Mouse (Mus musculus): ENCODE data around the gene N4bp1.

Gene N4bp1

DNA sequence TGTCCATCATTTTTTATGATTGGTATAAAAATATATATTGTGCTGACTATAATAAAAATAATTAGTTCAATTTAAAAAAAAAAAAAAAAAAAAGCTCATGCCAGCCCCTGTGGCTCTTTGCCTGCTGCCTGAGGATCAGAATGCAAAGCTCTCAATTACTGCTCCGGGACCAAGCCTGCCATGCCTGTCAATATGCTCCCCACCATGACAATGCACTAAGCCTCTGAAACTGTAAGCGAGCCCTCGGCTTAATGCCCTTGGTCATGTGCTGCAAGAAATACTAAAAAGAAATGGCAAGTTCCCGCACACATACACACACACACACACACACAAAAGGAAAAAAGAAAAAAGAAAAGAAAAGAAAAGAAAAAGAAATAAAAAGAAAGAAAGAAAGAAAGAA is 60.3 kb downstream of the N4bp1 start:
- DNase-seq (ENCODE audit: low read depth), result no peak

DNA sequence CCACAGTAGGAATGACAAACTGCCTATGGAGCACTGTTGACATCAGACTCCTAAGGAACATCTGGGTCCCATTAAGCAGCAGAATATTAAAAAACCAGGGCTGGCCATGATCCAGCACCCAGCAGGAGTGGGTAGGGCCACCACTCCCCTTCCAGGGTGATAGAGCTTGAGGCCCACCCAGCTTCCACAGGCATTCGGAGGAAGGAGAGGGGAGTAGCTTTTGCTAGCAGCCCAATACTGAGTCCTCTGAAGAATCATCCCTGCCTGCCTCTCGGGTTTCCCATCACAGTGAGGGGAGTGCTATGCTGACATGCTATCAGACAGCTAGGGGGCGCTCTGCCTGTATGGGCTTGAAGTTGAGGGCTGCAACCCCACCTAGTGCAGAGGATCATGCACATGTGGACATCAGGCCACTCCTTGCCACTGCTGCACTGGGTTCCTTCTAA is 64.3 kb downstream of the N4bp1 start:
- no peak for DNase-seq (ENCODE audit: low read depth)

- no peak for DNase-seq (ENCODE audit: low read depth)
Measured at GRCm38 (mm10) chr8:86820186-86820755, 64.8 kb downstream of the N4bp1 start.

DNA sequence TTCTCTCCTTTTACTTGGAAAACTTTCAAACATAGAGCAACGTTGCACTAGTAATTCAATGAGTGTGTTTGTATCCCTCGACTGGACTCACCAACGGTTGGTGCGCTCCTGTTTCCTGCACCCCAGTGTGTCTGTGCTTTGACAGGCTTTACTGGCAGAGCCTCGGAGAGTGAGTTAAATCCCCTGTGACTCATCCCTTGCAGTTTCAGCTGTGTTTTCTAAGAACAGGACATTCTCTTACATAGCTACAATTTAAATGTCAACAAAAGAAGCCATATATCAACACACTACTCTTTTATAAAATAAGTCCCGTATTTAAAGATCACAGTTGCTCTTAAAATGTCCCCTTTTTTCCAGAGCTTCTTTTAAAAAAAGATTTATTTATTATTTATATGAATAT is 65.6 kb downstream of the N4bp1 start:
- DNase-seq (ENCODE audit: low read depth), result no peak

GRCm38 (mm10) chr8:86808990-86809960 is 75.8 kb downstream of the N4bp1 start:
- no peak for DNase-seq (ENCODE audit: low read depth)

GRCm38 (mm10) chr8:86808239-86808638 is 76.8 kb downstream of the N4bp1 start:
- no peak for DNase-seq (ENCODE audit: low read depth)

DNA sequence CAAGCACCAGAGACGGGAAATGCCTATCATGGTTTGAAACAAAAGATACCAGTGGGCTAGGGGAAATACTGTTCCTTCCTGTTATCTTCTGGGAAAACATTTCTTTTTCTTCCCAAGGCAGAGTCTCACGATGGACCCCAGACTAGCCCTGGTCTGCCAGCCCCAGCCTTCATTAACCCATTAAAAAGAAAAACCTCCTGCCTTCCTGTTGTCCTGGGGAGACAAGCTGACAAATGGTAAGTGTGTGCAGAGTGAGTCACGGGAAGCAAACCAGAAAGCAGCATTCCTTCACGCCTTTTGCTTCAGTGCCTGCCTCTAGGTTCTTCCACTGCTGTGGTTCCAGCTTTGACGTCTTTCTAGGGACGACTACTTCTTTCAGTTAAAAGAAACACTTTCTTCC is 83.1 kb downstream of the N4bp1 start:
- no peak for DNase-seq (ENCODE audit: low read depth)

DNA sequence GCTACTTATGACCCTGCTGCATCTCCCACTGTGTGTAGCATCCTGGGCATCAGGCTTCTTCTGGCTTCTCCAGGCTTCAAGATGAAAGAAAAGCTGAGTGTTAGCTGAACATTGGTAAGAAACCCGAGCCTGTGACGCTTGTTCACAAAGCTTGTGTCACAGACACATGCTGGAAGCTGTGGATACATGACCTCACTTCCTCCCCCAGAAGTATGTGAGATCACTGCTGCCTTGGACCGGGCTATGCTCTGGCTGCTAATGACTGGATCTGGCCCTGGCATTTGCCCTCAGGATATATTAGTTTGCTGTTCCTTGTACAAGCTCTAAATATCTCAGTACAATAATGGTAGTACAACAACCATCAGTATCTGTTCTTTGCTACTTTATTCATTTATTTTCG is 84.1 kb downstream of the N4bp1 start:
- DNase-seq (ENCODE audit: low read depth), result no peak

DNA sequence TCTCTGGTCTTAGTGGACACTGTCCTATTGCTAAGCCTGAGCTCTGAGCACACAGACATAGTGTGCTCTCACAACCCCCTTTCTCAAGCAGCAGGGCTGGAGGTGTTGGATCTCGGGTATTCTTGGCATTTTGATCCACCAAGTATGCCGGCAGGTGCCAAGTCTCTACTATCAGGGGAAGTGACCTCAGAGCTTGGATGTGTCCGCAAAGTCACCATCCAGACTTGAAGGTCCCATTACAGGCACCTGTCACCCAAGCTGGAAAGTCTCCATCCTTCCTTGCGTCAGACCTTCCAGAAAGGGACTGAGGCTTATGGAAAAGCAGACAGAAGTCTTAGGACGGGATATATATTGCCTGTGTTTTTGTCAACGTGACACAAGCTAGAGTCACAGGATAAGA is 86.9 kb downstream of the N4bp1 start:
- no peak for DNase-seq (ENCODE audit: low read depth)

DNA sequence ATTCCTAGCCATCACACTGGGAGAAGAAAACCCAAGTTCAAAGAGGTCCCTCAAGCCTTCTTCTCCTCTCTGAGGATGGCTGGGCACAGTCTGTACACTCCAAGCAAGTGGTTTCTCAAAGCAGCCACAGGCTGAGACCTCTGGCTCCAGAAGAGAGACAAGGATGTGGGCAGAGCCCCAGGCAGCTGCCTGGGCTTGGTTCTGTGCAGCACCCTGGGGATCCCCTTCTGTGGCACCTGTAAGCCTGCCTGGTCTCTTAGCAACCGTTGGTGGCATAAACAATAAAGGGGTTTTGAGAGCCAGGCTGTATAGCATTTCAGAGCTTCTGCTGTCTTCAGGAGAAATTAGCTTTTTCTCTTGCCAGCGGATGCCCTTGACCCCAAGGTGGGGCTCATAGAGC is 87.4 kb downstream of the N4bp1 start:
- no peak for DNase-seq (ENCODE audit: low read depth)

DNA sequence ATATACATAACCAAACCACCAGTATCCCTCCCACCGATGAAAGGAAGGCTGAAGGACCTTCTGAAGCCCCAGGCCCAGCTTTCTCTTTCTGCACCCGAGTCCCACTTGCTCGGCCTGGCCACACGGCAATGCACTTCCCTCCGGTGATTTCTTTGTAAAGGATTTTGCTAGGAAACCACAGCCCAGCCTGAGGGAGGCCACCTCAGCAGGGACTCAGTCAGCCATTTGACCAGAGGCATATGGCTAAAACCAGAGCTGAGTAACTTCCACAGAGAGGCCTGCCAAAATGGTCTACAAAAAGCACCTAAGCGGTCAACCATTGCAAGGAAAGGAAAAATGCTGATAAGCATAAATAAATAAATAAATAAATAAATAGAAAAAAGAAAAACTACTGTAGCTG is 90.3 kb downstream of the N4bp1 start:
- DNase-seq (ENCODE audit: low read depth), result no peak

DNA sequence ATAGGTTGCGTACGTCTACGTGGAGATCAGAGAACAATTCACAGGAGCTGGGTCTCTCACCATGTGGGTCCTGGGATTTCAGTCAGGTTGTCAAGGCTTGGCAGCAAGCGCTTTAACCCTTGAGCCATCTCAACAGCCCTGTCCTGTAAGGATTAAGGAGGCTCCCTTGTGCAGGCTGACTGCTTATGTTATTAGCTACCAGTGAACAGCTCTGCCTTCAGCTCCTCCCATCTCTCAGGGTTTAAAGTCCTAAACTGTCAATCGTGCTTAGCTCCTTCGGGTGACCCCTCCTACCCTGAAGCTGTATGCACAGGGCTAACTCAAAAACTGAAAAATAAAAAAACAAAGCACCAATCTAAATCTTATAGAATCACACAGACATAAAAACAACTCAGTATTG is 93.5 kb downstream of the N4bp1 start:
- no peak for DNase-seq (ENCODE audit: low read depth)

- DNase-seq (ENCODE audit: low read depth), result no peak
Measured at GRCm38 (mm10) chr8:86789576-86789975, 95.5 kb downstream of the N4bp1 start.

- peak; percentile 86 for DNase-seq (ENCODE audit: low read depth)
Measured at GRCm38 (mm10) chr8:86787891-86788420, 97.1 kb downstream of the N4bp1 start.

DNA sequence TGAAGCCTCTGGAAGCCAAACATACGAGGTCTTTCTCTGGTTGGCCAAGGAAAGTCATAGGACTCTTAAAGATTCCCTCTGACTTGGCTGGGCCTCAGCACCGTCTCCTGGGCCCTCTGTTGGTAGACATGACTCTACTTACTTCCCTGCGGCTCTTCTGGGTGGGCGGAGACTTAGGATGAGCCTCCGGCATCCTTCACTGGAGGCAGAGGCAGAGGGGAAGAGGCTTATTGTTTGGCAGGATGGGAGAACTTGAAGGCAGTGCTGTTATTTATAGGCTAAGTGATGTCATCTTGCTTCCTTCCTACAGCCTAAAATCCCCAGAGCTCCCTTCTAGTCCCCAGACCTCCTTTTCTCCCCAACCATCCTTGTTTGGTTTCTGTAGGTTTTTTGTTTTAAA is 98.6 kb downstream of the N4bp1 start:
- no peak for DNase-seq (ENCODE audit: low read depth)

GRCm38 (mm10) chr8:86781094-86781493 is 104.0 kb downstream of the N4bp1 start:
- DNase-seq (ENCODE audit: low read depth), result no peak

DNA sequence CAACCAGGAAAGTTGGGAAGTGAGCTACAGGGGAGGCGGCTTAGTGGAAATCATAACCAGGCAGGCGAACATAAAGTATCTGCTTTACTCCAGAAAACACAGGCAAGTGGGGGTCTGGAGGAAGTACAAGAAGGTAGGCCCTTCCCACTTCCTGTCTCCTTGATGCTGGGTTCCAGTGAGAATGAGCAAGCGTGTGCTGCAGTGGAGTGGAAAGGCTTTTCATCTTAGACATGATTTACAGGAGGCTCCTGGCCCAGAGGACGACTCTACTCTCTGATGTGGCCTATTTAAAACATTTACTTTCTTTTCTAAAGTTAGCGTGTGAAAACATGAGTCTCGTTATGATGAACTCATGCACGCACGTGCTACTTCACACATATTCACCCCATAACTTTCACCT is 105.9 kb downstream of the N4bp1 start:
- DNase-seq (ENCODE audit: low read depth), result no peak

DNA sequence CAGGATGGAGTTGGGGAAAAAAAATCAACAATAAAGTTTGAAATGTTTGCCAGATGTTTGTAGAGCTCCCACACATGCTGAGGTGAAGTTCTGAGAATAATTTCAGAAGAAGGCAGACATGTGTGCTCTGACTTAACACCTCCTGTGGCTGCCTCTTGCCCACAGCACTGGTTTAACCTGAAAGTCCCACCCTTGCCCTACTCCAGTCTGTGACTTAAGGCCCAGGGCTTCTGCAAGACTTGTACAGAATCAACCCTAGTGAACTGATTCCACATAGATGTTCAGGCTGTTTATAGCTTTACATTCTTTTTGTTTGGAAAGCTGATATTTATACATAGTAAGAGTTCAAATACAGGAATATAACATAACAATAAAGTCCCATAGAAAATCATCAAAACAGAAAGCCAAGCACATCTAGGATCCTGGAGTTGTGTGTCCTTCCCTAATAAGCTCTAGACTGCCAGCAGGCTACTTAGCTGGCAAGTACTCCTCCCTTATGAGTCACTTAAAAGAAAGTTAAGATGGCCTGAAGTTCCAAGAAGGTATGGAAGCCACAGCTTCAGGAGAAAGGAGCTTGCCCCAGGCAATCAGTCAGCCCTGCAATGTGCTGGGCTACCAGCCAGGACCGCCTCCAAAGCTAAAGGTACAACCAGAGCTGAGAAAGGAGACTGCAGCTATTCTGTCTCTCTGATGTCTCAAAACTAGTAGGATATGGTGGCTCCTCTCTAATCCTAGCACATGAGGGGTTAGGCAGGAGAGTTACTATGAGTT is 114.9 kb downstream of the N4bp1 start:
- no peak for DNase-seq (ENCODE audit: low read depth)

DNA sequence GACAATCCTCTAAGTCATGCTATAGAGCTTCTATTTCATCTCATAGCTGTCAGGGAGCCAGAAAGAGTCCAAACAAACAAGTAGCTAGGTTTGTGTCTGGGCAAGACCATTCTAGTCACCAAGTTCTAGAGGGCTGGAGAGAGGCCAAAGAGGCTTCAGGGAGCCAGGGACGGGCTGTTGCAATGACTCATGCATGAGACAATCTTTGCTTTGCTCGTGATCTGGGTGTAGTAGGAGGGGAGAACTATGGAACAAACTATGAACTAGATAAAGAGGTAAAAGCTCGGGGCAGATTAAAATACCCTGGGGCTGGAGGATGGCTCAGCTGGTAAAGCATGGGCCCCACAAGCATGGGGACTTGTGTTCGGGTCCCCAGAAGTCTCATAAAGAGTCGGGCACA is 116.6 kb downstream of the N4bp1 start:
- no peak for DNase-seq (ENCODE audit: low read depth)

GRCm38 (mm10) chr8:86766548-86767211 is 118.4 kb downstream of the N4bp1 start:
- no peak for DNase-seq (ENCODE audit: low read depth)

DNA sequence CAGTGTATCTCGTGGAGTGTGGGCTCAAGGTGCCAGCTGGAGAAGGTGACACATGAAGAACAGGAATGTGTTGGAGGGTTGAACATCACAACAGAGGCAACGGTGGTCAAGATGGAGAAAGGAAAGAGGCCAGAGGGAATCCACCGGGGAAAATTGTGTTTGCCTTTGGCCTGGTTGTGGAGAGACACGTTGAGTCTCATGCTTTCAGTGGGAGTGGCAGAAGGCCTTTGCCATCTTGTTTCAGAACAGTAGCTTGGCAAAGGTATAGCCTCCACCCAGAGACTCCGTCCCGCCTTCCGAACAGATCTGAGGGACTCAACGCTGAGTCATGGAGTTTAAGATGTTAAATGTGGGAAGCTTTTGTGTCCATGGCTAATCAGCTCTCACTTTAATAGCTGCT is 119.4 kb downstream of the N4bp1 start:
- DNase-seq (ENCODE audit: low read depth), result no peak

- no peak for DNase-seq (ENCODE audit: low read depth)
Measured at GRCm38 (mm10) chr8:86765155-86765554, 119.9 kb downstream of the N4bp1 start.

Measured in fibroblast of lung, adult 2 months (primary cell).